Mouse (Mus musculus) olfactory bulb, adult 2 months (tissue): ENCODE results near the gene Gdf3.

ENCODE experiments used
- CTCF ChIP-seq: fragments of 200-500 bp; IDR thresholded peaks from 2 replicates; pipeline ENCODE4 v1.5.1; 2012; ENCODE audit warnings: low read depth, mild to moderate bottlenecking, low read length, moderate library complexity; ENCODE audit not compliant: insufficient read depth
- POLR2A ChIP-seq: fragments of 200-500 bp; IDR thresholded peaks from 2 replicates; pipeline ENCODE4 v1.6.1; 2012; ENCODE audit warnings: mild to moderate bottlenecking, low read depth, low read length, moderate library complexity; ENCODE audit not compliant: insufficient read depth

DNA sequence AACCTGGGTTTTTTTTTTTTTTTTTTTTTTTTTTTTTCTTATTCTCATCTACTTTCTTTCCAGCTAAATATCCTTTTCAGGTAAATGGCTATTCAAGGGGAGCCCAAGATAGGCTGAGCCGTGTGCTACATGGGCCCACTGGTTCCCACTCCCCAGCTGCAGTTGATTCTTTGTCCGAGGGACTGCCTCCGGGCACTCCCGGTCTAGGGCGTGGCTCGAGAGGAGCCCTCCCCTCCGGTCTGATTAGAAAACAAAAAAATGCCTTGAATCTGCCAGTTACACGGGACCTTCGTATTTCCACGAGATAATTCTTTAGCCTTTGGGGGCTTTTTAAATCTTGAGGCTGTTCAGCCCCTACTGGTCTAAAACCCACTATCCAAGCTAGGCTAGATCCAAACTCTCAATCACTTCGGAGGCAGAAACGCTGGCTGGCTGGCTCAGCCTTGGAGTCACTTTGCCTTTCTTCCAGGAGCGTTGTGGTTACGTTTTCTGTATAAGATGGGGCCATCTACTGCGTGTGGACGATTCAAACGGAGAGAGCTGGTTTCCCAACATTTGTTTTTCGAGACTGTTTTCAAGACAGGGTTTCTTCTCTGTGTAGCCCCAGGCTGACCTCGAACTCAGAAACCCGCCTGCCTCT is 17.7 kb upstream of the Gdf3 start:
- TF ChIP-seq POLR2A: no peak
- TF ChIP-seq CTCF: no peak
